Mouse (Mus musculus) embryonic facial prominence, embryonic 14.5 days (tissue): ENCODE data around the gene Faim. TPM values are rescaled to one million over a fixed set of nuclear protein-coding genes. Genes with fewer than 3 reads are reported as not detected.

Experiments
- ATAC-seq: fragments of 200-750 bp; cut with Nextera tagmentation; 2 replicates; pipeline ENCODE4 v1.8.0; 2017; ENCODE audit warnings: low read depth, moderate number of reproducible peaks, moderate TSS enrichment
- DNase-seq: peaks from one replicate; pipeline ENCODE4 v3.0.0-alpha.2; 2015; ENCODE audit warnings: low spot score
- H3K27ac ChIP-seq: fragments of 300-500 bp; sonication (generic); replicated peaks from 2 replicates; pipeline ENCODE4 v1.5.1; 2014; ENCODE audit warnings: low read depth, mild to moderate bottlenecking, low read length, moderate library complexity
- H3K27me3 ChIP-seq: fragments of 300-500 bp; sonication (generic); replicated peaks from 2 replicates; pipeline ENCODE4 v1.6.1; 2014; ENCODE audit warnings: low read length; ENCODE audit not compliant: control insufficient read depth, insufficient read depth
- H3K36me3 ChIP-seq: fragments of 300-500 bp; sonication (generic); 2 replicates; pipeline ENCODE4 v1.6.1; 2014; ENCODE audit warnings: low read length, mixed read lengths; ENCODE audit not compliant: control insufficient read depth, insufficient read depth
- H3K4me1 ChIP-seq: fragments of 300-500 bp; sonication (generic); 2 replicates; pipeline ENCODE4 v1.6.1; 2014; ENCODE audit warnings: antibody characterized with exemption, low read length; ENCODE audit not compliant: control insufficient read depth, insufficient read depth
- H3K4me2 ChIP-seq: fragments of 300-500 bp; sonication (generic); 2 replicates; pipeline ENCODE4 v1.6.1; 2014; ENCODE audit warnings: low read depth, mild to moderate bottlenecking, low read length, moderate library complexity, mixed read lengths
- H3K4me3 ChIP-seq: fragments of 300-500 bp; sonication (generic); 2 replicates; pipeline ENCODE4 v1.5.1; 2014; ENCODE audit warnings: low read depth, mild to moderate bottlenecking, low read length
- H3K9ac ChIP-seq: fragments of 300-500 bp; sonication (generic); 2 replicates; pipeline ENCODE4 v1.6.1; 2014; ENCODE audit warnings: low read depth, mild to moderate bottlenecking, low read length, moderate library complexity, mixed read lengths
- H3K9me3 ChIP-seq: fragments of 300-500 bp; sonication (generic); 2 replicates; pipeline ENCODE4 v1.6.1; 2016; ENCODE audit warnings: low read length; ENCODE audit not compliant: control insufficient read depth
- WGBS: fragments of 180-500 bp; shearing (Covaris S2); extraction: QIAGEN DNeasy Blood & Tissue Kit; methylation state at CpG from one replicate; pipeline ENCODE4 v1.1.7; 2014; 5-methylcytosine and 5-hydroxymethylcytosine counted together
- polyA plus RNA-seq: library from polyadenylated mRNA; unstranded; fragments of >200 nt; fragmentation: Nextera tagmentation; extraction: Ambion mirVana; gene quantifications from 2 replicates; pipeline ENCODE4 v1.2.1, GENCODE M21; 2014

The Faim gene
- polyA plus RNA-seq, 1 experiment from 2014 or later: 39.7 TPM

DNA sequence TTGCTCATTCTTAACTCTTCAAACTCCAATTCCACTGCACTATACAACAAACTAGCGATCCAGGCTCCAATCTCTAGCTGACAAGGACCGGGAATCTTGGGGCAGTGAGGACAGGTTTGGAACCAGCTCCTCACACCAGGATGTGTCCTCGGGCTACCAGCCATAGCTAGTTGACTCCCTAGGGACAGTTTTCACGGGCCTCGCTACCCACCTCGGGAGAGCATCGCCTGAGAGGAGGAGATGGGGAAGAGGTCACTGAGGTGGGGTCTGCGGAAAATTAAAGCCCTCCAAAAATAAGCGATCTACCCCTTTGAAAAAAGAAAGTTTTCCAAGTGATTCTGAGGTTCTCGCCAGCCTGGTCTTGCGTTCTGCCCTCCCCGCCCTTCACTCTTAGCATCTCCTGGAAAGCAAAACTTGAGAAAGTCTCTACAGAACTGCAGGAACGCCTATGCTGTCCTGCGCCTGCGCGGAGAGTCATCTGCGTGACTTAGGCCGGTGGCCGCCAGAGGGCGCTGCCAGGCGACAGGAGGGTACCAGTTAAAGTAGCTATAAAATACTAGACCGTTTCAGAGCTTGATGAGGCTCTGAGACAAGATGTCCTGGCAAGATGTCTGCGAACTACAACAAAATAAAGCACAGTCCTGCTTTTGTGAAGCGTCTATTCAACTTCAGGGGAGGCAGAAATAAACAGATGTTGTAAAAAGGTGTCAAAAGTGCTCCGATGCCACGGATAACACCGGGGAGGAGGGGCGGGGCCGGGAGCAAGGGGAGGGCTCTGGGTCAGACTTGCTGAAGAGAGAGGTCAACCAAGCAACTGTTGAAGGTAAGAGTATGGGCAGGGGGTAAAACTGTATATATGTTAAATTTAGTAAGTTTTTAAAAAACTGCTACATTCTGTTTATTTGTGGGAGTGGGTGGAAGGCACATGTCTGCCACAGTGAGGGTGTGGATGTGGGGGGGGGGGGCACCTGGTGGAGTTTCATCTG is 6.4 kb upstream of the Faim start:
- peak overlapping the region; percentile 31 for H3K4me3 ChIP-seq
- peaks cover 27% of the 10 kb centered on the region for H3K27me3 ChIP-seq
- H3K4me2 ChIP-seq: peak overlapping the region; percentile 54
- 6% methylated on average over 29 of the region's 29 CpGs for WGBS
- ATAC-seq: peak; percentile 72; the same call in 1 of the 2 replicates
- peak overlapping the region; percentile 40; the same call in 1 of the 2 replicates for H3K9ac ChIP-seq
- DNase-seq: peak; percentile 89
- no peaks in the 10 kb centered on the region for H3K36me3 ChIP-seq
- no peak overlapping the region for H3K27ac ChIP-seq
- no peaks in the 10 kb centered on the region for H3K4me1 ChIP-seq
- H3K9me3 ChIP-seq: no peaks in the 10 kb centered on the region

DNA sequence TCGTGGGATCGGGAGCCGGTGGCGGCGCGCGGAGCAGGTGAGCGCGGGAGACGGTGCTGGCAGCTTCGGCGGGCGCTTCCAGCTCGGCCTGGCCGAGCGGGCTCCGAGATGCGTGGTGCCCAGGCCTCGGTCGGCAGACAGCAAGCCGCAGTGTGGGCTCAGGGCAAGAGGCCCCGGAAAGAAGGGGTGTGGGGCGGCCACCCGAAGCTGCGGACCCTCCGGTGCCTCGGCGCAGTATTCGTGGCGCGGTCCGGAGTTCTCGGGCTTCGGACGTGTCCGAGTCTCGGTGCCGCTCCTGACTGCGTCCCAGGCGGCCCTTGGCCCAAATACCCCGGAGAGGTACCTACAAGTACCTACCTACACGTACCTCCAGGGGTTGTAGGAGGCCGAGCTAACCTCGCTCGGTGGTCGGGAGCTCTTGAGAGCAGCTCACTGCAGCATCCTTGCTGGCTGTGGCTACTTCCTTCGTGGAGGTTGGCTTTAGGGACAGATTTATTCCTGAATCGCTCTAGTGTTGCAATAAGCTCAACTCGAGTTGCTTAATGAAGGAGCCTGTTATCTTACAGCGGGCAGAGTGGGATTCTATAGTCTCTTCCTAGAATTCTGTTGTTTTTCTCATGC is 413 bp downstream of the Faim start:
- Histone ChIP-seq H3K27me3 (peaks cover 7% of the 10 kb centered on the region), H3K4me1 (peaks cover 6% of the 10 kb centered on the region; the same call in 1 of the 2 replicates), H3K9me3 (no peaks in the 10 kb centered on the region), H3K27ac (no peak overlapping the region), H3K36me3 (no peaks in the 10 kb centered on the region), H3K4me2 (peak overlapping the region; percentile 88), H3K9ac (peak overlapping the region; percentile 77), H3K4me3 (peak overlapping the region; percentile 83)
- DNase-seq (no peak), ATAC-seq (peak; percentile 32)
- under 1% methylated on average over 38 of the region's 50 CpGs for WGBS

DNA sequence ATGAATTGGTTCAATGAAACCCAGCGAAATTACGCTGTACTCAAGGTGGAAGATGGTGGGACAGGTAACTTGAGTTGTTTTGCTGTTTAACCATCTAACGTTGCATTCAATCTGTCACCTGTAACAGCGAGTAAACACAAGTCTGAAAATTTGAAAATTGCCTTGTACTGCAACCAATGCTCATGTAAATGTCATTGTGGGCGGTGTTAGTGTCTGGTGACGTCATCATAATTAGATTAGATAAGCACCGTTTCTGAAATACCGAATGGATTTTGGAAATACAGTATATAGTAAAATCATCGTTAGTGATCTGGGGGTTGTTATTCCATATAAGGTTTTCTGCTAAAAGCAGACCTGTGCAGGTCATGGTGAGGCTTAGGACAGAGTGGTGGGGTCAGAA is 958 bp downstream of the Faim start:
- WGBS: 43% methylated on average over 9 of the region's 9 CpGs
- Histone ChIP-seq H3K27ac (no peak overlapping the region), H3K27me3 (peaks cover 7% of the 10 kb centered on the region), H3K9ac (peak overlapping the region; percentile 77), H3K4me2 (peak overlapping the region; percentile 88), H3K4me1 (peaks cover 6% of the 10 kb centered on the region; the same call in 1 of the 2 replicates), H3K4me3 (peak overlapping the region; percentile 83), H3K36me3 (no peaks in the 10 kb centered on the region), H3K9me3 (no peaks in the 10 kb centered on the region)
- no peak for ATAC-seq
- DNase-seq: no peak

DNA sequence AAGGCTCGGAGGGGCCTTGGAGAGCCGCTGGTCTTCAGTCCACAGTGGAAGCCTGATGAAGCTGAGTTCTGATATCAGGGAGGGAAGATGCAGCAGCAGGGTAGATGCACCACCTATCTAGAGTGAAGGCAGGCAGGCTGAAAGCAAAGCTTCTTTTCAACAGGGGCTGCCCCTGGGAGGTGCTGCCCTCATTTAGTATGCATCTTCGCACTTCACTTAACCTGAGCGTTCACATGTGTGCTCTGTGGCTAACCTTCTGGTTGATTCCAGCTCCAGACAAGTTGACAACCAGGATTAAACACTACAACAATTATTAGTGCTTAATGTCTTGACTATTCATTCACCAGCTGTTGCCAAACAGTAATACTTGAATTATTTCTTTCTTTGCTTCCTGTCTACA is 7.9 kb downstream of the Faim start:
- H3K27me3 ChIP-seq: no peaks in the 10 kb centered on the region
- ATAC-seq (no peak), DNase-seq (no peak)
- H3K4me3 ChIP-seq: no peak overlapping the region
- 88% methylated on average over 4 of the region's 4 CpGs for WGBS
- peaks cover 23% of the 10 kb centered on the region for H3K36me3 ChIP-seq
- no peak overlapping the region for H3K27ac ChIP-seq
- no peak overlapping the region for H3K4me2 ChIP-seq
- no peak overlapping the region for H3K9ac ChIP-seq
- no peaks in the 10 kb centered on the region for H3K4me1 ChIP-seq
- H3K9me3 ChIP-seq: no peaks in the 10 kb centered on the region

DNA sequence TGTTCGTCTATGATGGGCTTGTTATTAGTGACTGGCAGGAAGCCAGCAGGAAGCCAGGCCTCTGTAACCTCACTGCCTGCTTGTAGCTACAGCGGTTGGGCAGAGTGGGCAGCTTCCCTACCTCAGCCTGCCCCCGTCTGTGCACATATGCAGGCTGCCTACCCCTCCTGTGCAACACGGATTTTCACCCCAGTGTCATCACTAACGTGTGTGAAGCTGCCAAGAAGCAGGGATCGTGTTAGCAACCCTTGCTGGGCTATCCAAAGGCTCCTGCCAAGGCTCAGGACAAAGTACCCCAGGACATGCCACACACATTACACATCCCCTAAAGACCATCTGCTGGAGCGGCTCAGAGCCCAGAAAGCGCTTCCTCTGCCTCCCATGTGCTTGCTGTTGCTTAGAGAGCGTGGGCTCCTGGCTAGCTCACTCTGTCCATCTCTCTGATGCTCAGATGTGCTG is 13.7 kb downstream of the Faim start:
- ATAC-seq (no peak), DNase-seq (no peak)
- 71% methylated on average over 9 of the region's 9 CpGs for WGBS
- H3K4me1 ChIP-seq: no peaks in the 10 kb centered on the region
- H3K4me2 ChIP-seq: no peak overlapping the region
- no peak overlapping the region for H3K9ac ChIP-seq
- no peak overlapping the region for H3K27ac ChIP-seq
- H3K4me3 ChIP-seq: no peak overlapping the region
- H3K9me3 ChIP-seq: 0 out of 2 replicates have a peak, but pooled peaks cover under 1% of the 10 kb centered on the region
- H3K36me3 ChIP-seq: peaks cover 20% of the 10 kb centered on the region
- no peaks in the 10 kb centered on the region for H3K27me3 ChIP-seq

DNA sequence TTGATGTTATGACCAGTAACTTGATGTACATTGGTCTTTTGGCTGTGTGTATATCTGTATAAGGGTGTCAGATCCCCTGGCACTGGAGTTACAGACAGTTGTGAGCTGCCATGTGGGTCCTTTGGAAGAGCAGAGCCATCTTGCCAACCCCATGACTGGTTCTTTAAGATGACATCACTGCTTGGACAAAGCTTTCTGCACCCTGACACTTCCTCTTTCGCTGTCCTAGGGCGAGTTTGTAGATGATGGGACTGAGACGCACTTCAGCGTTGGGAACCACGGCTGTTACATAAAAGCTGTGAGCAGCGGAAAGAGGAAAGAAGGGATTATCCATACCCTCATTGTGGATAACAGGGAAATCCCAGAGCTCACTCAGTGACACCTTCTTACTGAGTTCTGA is 15.2 kb downstream of the Faim start:
- Histone ChIP-seq H3K9ac (no peak overlapping the region), H3K4me3 (no peak overlapping the region), H3K4me1 (no peaks in the 10 kb centered on the region), H3K27me3 (no peaks in the 10 kb centered on the region), H3K4me2 (no peak overlapping the region), H3K36me3 (peaks cover 17% of the 10 kb centered on the region), H3K9me3 (peaks cover 4% of the 10 kb centered on the region; the same call in 1 of the 2 replicates), H3K27ac (no peak overlapping the region)
- 90% methylated on average over 6 of the region's 6 CpGs for WGBS
- DNase-seq (no peak), ATAC-seq (no peak)

DNA sequence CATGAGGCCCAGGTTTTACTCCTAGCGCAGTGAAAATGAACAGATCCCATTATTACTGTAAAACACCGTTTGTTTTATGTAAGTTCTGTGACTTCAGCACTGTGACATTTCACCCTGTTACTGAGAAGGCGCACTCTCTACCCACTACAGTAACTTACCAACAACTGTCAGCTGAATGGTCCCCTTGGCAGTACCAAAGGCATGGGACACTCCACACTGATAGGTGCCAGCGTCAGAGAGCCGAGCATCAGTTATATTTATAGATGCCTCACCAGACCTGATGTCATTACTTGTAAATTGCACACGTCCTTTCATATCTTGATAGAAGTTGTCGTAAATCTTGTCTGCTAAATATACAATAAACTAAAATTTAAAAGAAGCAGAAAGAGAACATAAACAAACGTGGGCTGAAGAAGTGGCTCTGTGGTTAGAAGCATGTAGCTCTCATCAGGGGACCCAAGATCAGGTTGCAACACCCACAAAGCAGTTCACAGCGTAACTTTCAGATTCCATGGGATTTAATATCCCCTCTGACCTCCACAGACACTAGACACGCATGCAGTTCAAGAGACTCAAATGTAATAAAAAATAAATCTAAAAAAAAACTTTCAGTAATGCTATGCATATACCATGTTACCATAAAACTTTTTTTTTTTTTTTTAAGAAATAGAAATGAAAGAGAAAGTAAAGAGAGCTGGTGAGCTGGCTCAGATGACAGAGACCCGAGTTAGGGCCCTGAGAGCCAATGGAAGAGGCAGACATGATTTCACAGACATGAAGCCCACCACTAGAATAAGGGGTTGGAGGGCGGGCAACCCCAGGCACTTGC is 23.1 kb downstream of the Faim start:
- no peak for DNase-seq
- peaks cover 3% of the 10 kb centered on the region; the same call in 1 of the 2 replicates for H3K36me3 ChIP-seq
- H3K4me1 ChIP-seq: no peaks in the 10 kb centered on the region
- H3K9ac ChIP-seq: no peak overlapping the region
- WGBS: 68% methylated on average over 12 of the region's 12 CpGs
- no peak overlapping the region for H3K4me3 ChIP-seq
- no peak for ATAC-seq
- no peaks in the 10 kb centered on the region for H3K27me3 ChIP-seq
- H3K4me2 ChIP-seq: no peak overlapping the region
- no peak overlapping the region for H3K27ac ChIP-seq
- peaks cover 4% of the 10 kb centered on the region; the same call in 1 of the 2 replicates for H3K9me3 ChIP-seq

DNA sequence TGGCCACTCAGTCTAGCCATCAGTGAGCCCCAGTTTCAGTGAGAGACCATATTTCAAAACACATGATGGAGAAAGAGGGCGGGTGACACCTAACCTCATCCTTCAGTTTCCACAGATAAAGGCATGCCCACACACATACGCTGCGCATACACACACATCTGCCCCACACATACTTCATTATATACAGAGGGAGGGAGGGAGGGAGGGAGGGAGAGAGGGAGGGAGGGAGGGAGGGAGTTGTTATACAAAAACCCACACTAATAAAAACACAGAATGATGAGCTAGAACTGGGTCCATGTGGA is 23.7 kb downstream of the Faim start:
- DNase-seq (no peak), ATAC-seq (no peak)
- WGBS: 89% methylated on average over 3 of the region's 3 CpGs
- Histone ChIP-seq H3K27me3 (no peaks in the 10 kb centered on the region), H3K9me3 (peaks cover 4% of the 10 kb centered on the region; the same call in 1 of the 2 replicates), H3K36me3 (peaks cover 3% of the 10 kb centered on the region; the same call in 1 of the 2 replicates), H3K27ac (no peak overlapping the region), H3K4me2 (no peak overlapping the region), H3K4me1 (no peaks in the 10 kb centered on the region), H3K9ac (no peak overlapping the region), H3K4me3 (no peak overlapping the region)
